Mouse (Mus musculus) megakaryocyte, adult 5-6 weeks (primary cell): ENCODE measurements around the gene Klhdc9. TPM values are rescaled to one million over a fixed set of nuclear protein-coding genes. Genes with fewer than 3 reads are reported as not detected.

Source experiments
- ATAC-seq: 2 replicates; pipeline ENCODE4 v1.8.0; 2016; ENCODE audit warnings: mild to moderate bottlenecking, inconsistent platforms; ENCODE audit not compliant: poor library complexity, severe bottlenecking
- total RNA-seq, 2 experiments: library from RNA; stranded (forward) in 1 of 2; stranded (reverse) in 1 of 2; fragments of 153-499, 151-499 nt in 1 of 2; fragments of 221-1000, 200-1000 nt in 1 of 2; gene quantifications; 2 replicates each; pipeline versions ENCODE4 v1.2.3 to v1.2.4; 2015 to 2017

Gene Klhdc9
- total RNA-seq, 2 experiments from 2014 or later = 0.59 TPM; not detected in 1

DNA sequence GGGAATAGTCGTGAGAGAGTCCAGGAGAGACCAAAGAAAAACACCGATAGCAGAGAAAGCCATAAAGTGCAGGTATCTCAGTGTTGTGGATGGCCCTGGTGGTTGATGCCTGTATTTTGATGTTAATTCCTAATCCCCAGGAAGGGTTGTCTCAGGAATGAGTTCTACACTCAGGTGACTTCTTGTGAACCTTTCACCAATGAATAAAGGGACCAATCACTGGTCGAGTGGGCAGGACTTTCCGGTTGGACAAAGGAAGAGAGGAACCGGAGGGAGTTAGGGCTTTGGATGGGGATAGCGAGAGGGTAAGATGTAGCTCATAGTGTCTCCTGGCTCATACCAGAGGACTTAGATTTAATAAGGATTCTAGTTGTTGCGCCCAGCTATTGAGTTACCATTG lies 40.9 kb downstream of the Klhdc9 start:
- no peak for ATAC-seq

DNA sequence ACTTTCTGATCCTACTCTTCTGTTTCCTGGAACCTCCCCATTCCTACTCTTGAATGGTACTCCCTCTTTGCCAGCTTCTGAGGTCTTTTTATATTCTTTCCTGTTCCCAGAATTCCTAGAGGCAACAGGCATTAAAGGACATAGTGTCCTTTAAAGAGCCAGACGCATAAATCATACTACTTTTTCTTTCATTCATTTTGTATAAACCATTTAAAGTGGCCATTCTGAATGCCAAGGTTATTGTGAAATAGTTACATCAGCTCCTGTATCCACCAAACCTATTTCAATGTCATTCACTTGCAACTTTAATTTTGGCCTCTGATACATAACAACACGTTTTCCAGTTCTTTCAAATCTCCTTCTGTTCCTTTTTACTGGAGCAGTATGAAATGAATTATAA lies 51.3 kb downstream of the Klhdc9 start:
- no peak for ATAC-seq

Other genes starting within 250 kb of the Klhdc9 start
- 0.91 and 1.0 TPM in 2 replicates for gene Cfap126, start 246.9 kb downstream of the Klhdc9 start, total RNA-seq (2015)
- 0.59 TPM in 1 of 2 replicates, not detected in the other for gene Cfap126, start 246.9 kb downstream of the Klhdc9 start, total RNA-seq (2017)
- gene Sdhc, start 210.2 kb downstream of the Klhdc9 start, total RNA-seq (2015) = 102 and 130 TPM in 2 replicates
- gene Sdhc, start 210.2 kb downstream of the Klhdc9 start, total RNA-seq (2017) = 34.5 and 43.0 TPM in 2 replicates
- not detected in 2 replicates for gene Mpz, start 210.1 kb downstream of the Klhdc9 start, total RNA-seq (2015)
- not detected in 2 replicates for gene Mpz, start 210.1 kb downstream of the Klhdc9 start, total RNA-seq (2017)
- gene Pcp4l1, start 164.5 kb downstream of the Klhdc9 start, total RNA-seq (2015) = 1.2 and 1.4 TPM in 2 replicates
- gene Pcp4l1, start 164.5 kb downstream of the Klhdc9 start, total RNA-seq (2017) = 0.44 and 0.73 TPM in 2 replicates
- gene Nr1i3, start 146.8 kb downstream of the Klhdc9 start, total RNA-seq (2015) = not detected in 2 replicates
- gene Nr1i3, start 146.8 kb downstream of the Klhdc9 start, total RNA-seq (2017) = 0.04 TPM in 2 replicates
- 7.3 and 8.2 TPM in 2 replicates for gene Tomm40l, start 138.3 kb downstream of the Klhdc9 start, total RNA-seq (2015)
- gene Tomm40l, start 138.3 kb downstream of the Klhdc9 start, total RNA-seq (2017) = 8.5 and 14.4 TPM in 2 replicates
- 0.87 TPM in 1 of 2 replicates, not detected in the other for gene Apoa2, start 135.7 kb downstream of the Klhdc9 start, total RNA-seq (2015)
- gene Apoa2, start 135.7 kb downstream of the Klhdc9 start, total RNA-seq (2017) = not detected in 2 replicates
- gene Fcer1g, start 126.4 kb downstream of the Klhdc9 start, total RNA-seq (2015) = 2,036 and 2,044 TPM in 2 replicates
- 995 and 1,060 TPM in 2 replicates for gene Fcer1g, start 126.4 kb downstream of the Klhdc9 start, total RNA-seq (2017)
- not detected in 2 replicates for gene Adamts4, start 110.4 kb downstream of the Klhdc9 start, total RNA-seq (2015)
- 0.12 TPM in 1 of 2 replicates, not detected in the other for gene Adamts4, start 110.4 kb downstream of the Klhdc9 start, total RNA-seq (2017)
- 235 and 245 TPM in 2 replicates for gene Ndufs2, start 109.4 kb downstream of the Klhdc9 start, total RNA-seq (2015)
- gene Ndufs2, start 109.4 kb downstream of the Klhdc9 start, total RNA-seq (2017) = 276 and 306 TPM in 2 replicates
- 17.8 and 20.4 TPM in 2 replicates for gene B4galt3, start 90.5 kb downstream of the Klhdc9 start, total RNA-seq (2015)
- gene B4galt3, start 90.5 kb downstream of the Klhdc9 start, total RNA-seq (2017) = 28.5 and 33.5 TPM in 2 replicates
- gene Ppox, start 79.6 kb downstream of the Klhdc9 start, total RNA-seq (2015) = 26.5 and 27.4 TPM in 2 replicates
- gene Ppox, start 79.6 kb downstream of the Klhdc9 start, total RNA-seq (2017) = 14.5 and 18.0 TPM in 2 replicates
- gene Usp21, start 72.8 kb downstream of the Klhdc9 start, total RNA-seq (2015) = 41.1 and 41.9 TPM in 2 replicates
- 20.2 and 28.9 TPM in 2 replicates for gene Usp21, start 72.8 kb downstream of the Klhdc9 start, total RNA-seq (2017)
- gene Ufc1, start 65.8 kb downstream of the Klhdc9 start, total RNA-seq (2015) = 95.3 and 105 TPM in 2 replicates
- gene Ufc1, start 65.8 kb downstream of the Klhdc9 start, total RNA-seq (2017) = 54.6 and 78.6 TPM in 2 replicates
- gene Dedd, start 31.7 kb downstream of the Klhdc9 start, total RNA-seq (2015) = 22.4 and 23.6 TPM in 2 replicates
- 12.1 and 13.1 TPM in 2 replicates for gene Dedd, start 31.7 kb downstream of the Klhdc9 start, total RNA-seq (2017)
- gene Nit1, start 15.2 kb downstream of the Klhdc9 start, total RNA-seq (2015) = 6.5 and 9.7 TPM in 2 replicates
- 37.1 and 39.2 TPM in 2 replicates for gene Nit1, start 15.2 kb downstream of the Klhdc9 start, total RNA-seq (2017)
- gene Pfdn2, start 15.1 kb downstream of the Klhdc9 start, total RNA-seq (2015) = 26.1 and 38.4 TPM in 2 replicates
- 16.0 and 27.3 TPM in 2 replicates for gene Pfdn2, start 15.1 kb downstream of the Klhdc9 start, total RNA-seq (2017)
- 0.66 and 1.2 TPM in 2 replicates for gene Nectin4, start 9.3 kb upstream of the Klhdc9 start, total RNA-seq (2015)
- 1.3 and 2.1 TPM in 2 replicates for gene Nectin4, start 9.3 kb upstream of the Klhdc9 start, total RNA-seq (2017)
- gene Arhgap30, start 28.2 kb upstream of the Klhdc9 start, total RNA-seq (2015) = 95.6 and 105 TPM in 2 replicates
- 231 and 235 TPM in 2 replicates for gene Arhgap30, start 28.2 kb upstream of the Klhdc9 start, total RNA-seq (2017)
- gene Usf1, start 50.5 kb upstream of the Klhdc9 start, total RNA-seq (2015) = 23.0 and 27.0 TPM in 2 replicates
- gene Usf1, start 50.5 kb upstream of the Klhdc9 start, total RNA-seq (2017) = 76.7 and 80.1 TPM in 2 replicates
- 3.8 and 4.1 TPM in 2 replicates for gene Tstd1, start 58.1 kb upstream of the Klhdc9 start, total RNA-seq (2015)
- 0.61 and 5.1 TPM in 2 replicates for gene Tstd1, start 58.1 kb upstream of the Klhdc9 start, total RNA-seq (2017)
- gene F11r, start 76.7 kb upstream of the Klhdc9 start, total RNA-seq (2015) = 0.33 and 0.59 TPM in 2 replicates
- not detected in 2 replicates for gene F11r, start 76.7 kb upstream of the Klhdc9 start, total RNA-seq (2017)
- gene Alyref2, start 142.7 kb upstream of the Klhdc9 start, total RNA-seq (2015) = 8.7 and 11.4 TPM in 2 replicates
- gene Alyref2, start 142.7 kb upstream of the Klhdc9 start, total RNA-seq (2017) = 12.7 and 13.2 TPM in 2 replicates
- not detected in 2 replicates for gene Itln1, start 174.5 kb upstream of the Klhdc9 start, total RNA-seq (2015)
- not detected in 2 replicates for gene Itln1, start 174.5 kb upstream of the Klhdc9 start, total RNA-seq (2017)
- gene Cd244a, start 198.4 kb upstream of the Klhdc9 start, total RNA-seq (2015) = 12.3 and 15.1 TPM in 2 replicates
- 16.3 and 16.8 TPM in 2 replicates for gene Cd244a, start 198.4 kb upstream of the Klhdc9 start, total RNA-seq (2017)
- 41.3 and 43.2 TPM in 2 replicates for gene Ly9, start 246.6 kb upstream of the Klhdc9 start, total RNA-seq (2015)
- 72.9 and 75.3 TPM in 2 replicates for gene Ly9, start 246.6 kb upstream of the Klhdc9 start, total RNA-seq (2017)